Mouse (Mus musculus) heart, embryonic 10.5 days (tissue): ENCODE measurements around the gene Tex14. TPM values are rescaled to one million over a fixed set of nuclear protein-coding genes. Genes with fewer than 3 reads are reported as not detected.
A peak's percentile ranks its signal among the peaks of the same experiment; 100 is the strongest.

Experiments used
- DNase-seq: peaks from one replicate; pipeline ENCODE4 v3.0.0-alpha.2; 2017; ENCODE audit warnings: low spot score
- H3K27ac ChIP-seq: fragments of 300-500 bp; sonication (generic); 2 replicates; pipeline ENCODE4 v1.5.1; 2016; ENCODE audit warnings: mild to moderate bottlenecking
- H3K27me3 ChIP-seq: fragments of 300-500 bp; sonication (generic); 2 replicates; pipeline ENCODE4 v1.6.1; 2016; ENCODE audit warnings: mild to moderate bottlenecking; ENCODE audit not compliant: poor library complexity, insufficient read depth, severe bottlenecking
- H3K36me3 ChIP-seq: fragments of 300-500 bp; sonication (generic); 2 replicates; pipeline ENCODE4 v1.6.1; 2016; ENCODE audit warnings: mild to moderate bottlenecking, moderate library complexity
- H3K4me1 ChIP-seq: fragments of 300-500 bp; sonication (generic); 2 replicates; pipeline ENCODE4 v1.6.1; 2016; ENCODE audit warnings: mild to moderate bottlenecking
- H3K4me3 ChIP-seq: fragments of 300-500 bp; sonication (generic); 2 replicates; pipeline ENCODE4 v1.5.1; 2016; ENCODE audit warnings: mild to moderate bottlenecking, moderate library complexity
- H3K9me3 ChIP-seq: fragments of 300-500 bp; sonication (generic); 2 replicates; pipeline ENCODE4 v1.6.1; 2016; ENCODE audit warnings: mild to moderate bottlenecking, moderate library complexity
- WGBS: fragments of 180-500 bp; shearing (Covaris S2); methylation state at CpG from one replicate; pipeline ENCODE4 v1.1.7; 2016; 5-methylcytosine and 5-hydroxymethylcytosine counted together
- polyA plus RNA-seq: library from polyadenylated mRNA; unstranded; fragments of >200 nt; fragmentation: Nextera tagmentation; extraction: Ambion mirVana; gene quantifications from 2 replicates; pipeline ENCODE4 v1.2.1, GENCODE M21; 2016

Gene Tex14
- polyA plus RNA-seq: 0.22 and 0.31 TPM in 2 replicates

- WGBS: 73% methylated on average over 27 of the region's 27 CpGs
- Histone ChIP-seq H3K27ac (peak within 1 kb of the TSS; percentile 97), H3K4me1 (peaks cover 5% of the 10 kb centered on the region), H3K36me3 (peaks cover 8% of the 10 kb centered on the region; the same call in 1 of the 2 replicates), H3K27me3 (no peaks in the 10 kb centered on the region), H3K4me3 (peak within 1 kb of the TSS; percentile 77), H3K9me3 (no peaks in the 10 kb centered on the region)
- DNase-seq: peak; percentile 75
Observed at GRCm38 (mm10) chr11:87404876-87405275, at the start of gene Tex14, which contains the start of gene Rad51c. Tex14 (plus strand) TSS chr11:87405065. Rad51c (minus strand) TSS chr11:87404954.

- H3K9me3 ChIP-seq: no peaks in the 10 kb centered on the region
- H3K27me3 ChIP-seq: peaks cover 35% of the 10 kb centered on the region
- WGBS: 10% methylated on average over 31 of the region's 31 CpGs
- DNase-seq: no peak
- peak overlapping the region; percentile 76 for H3K27ac ChIP-seq
- peak overlapping the region; percentile 82 for H3K4me3 ChIP-seq
- no peaks in the 10 kb centered on the region for H3K36me3 ChIP-seq
- H3K4me1 ChIP-seq: peaks cover 12% of the 10 kb centered on the region; the same call in 1 of the 2 replicates
Observed at GRCm38 (mm10) chr11:87357317-87358300, 47.3 kb upstream of the Tex14 start.

- H3K27ac ChIP-seq: peak within 1 kb of the TSS; percentile 76
- under 1% methylated on average over 99 of the region's 104 CpGs for WGBS
- no peaks in the 10 kb centered on the region for H3K9me3 ChIP-seq
- peak within 1 kb of the TSS; percentile 82 for H3K4me3 ChIP-seq
- peaks cover 12% of the 10 kb centered on the region; the same call in 1 of the 2 replicates for H3K4me1 ChIP-seq
- DNase-seq: peak; percentile 87
- peaks cover 35% of the 10 kb centered on the region for H3K27me3 ChIP-seq
- H3K36me3 ChIP-seq: no peaks in the 10 kb centered on the region
Observed at GRCm38 (mm10) chr11:87358331-87359261, 46.3 kb upstream of the Tex14 start, which contains the start of gene Ppm1e. Ppm1e (minus strand) TSS chr11:87359023.

GRCm38 (mm10) chr11:87359262-87359612, 45.6 kb upstream of the Tex14 start:
- no peak for DNase-seq
- H3K4me3 ChIP-seq: peak overlapping the region; percentile 82
- peaks cover 12% of the 10 kb centered on the region; the same call in 1 of the 2 replicates for H3K4me1 ChIP-seq
- WGBS: 17% methylated on average over 10 of the region's 10 CpGs
- H3K36me3 ChIP-seq: no peaks in the 10 kb centered on the region
- H3K9me3 ChIP-seq: no peaks in the 10 kb centered on the region
- H3K27me3 ChIP-seq: peaks cover 35% of the 10 kb centered on the region
- H3K27ac ChIP-seq: 0 out of 2 replicates have a peak overlapping the region, but pooled peaks have one; percentile 76

GRCm38 (mm10) chr11:87365120-87365519, 39.7 kb upstream of the Tex14 start:
- no peak for DNase-seq
- no peak overlapping the region for H3K4me3 ChIP-seq
- H3K36me3 ChIP-seq: no peaks in the 10 kb centered on the region
- no peaks in the 10 kb centered on the region for H3K9me3 ChIP-seq
- 87% methylated on average over 5 of the region's 5 CpGs for WGBS
- no peaks in the 10 kb centered on the region for H3K4me1 ChIP-seq
- H3K27me3 ChIP-seq: peaks cover 10% of the 10 kb centered on the region; the same call in 1 of the 2 replicates
- no peak overlapping the region for H3K27ac ChIP-seq

- Histone ChIP-seq H3K36me3 (no peaks in the 10 kb centered on the region), H3K4me1 (no peaks in the 10 kb centered on the region), H3K27me3 (no peaks in the 10 kb centered on the region), H3K27ac (no peak overlapping the region), H3K9me3 (no peaks in the 10 kb centered on the region), H3K4me3 (no peak overlapping the region)
- WGBS: 83% methylated on average over 7 of the region's 7 CpGs
- DNase-seq: no peak
Observed at GRCm38 (mm10) chr11:87367061-87367460, 37.8 kb upstream of the Tex14 start.

- H3K36me3 ChIP-seq: no peaks in the 10 kb centered on the region
- no peak overlapping the region for H3K4me3 ChIP-seq
- H3K27me3 ChIP-seq: no peaks in the 10 kb centered on the region
- WGBS: 76% methylated on average over 9 of the region's 9 CpGs
- no peaks in the 10 kb centered on the region for H3K9me3 ChIP-seq
- no peak for DNase-seq
- no peak overlapping the region for H3K27ac ChIP-seq
- H3K4me1 ChIP-seq: no peaks in the 10 kb centered on the region
Observed at GRCm38 (mm10) chr11:87367865-87368580, 36.8 kb upstream of the Tex14 start.

GRCm38 (mm10) chr11:87384551-87384950, 20.3 kb upstream of the Tex14 start:
- peaks cover 14% of the 10 kb centered on the region; the same call in 1 of the 2 replicates for H3K36me3 ChIP-seq
- H3K4me3 ChIP-seq: no peak overlapping the region
- H3K27me3 ChIP-seq: no peaks in the 10 kb centered on the region
- no peak overlapping the region for H3K27ac ChIP-seq
- WGBS: 92% methylated on average over 4 of the region's 4 CpGs
- H3K9me3 ChIP-seq: no peaks in the 10 kb centered on the region
- DNase-seq: no peak
- no peaks in the 10 kb centered on the region for H3K4me1 ChIP-seq

- 98% methylated on average over 1 of the region's 1 CpGs for WGBS
- Histone ChIP-seq H3K4me1 (no peaks in the 10 kb centered on the region), H3K9me3 (no peaks in the 10 kb centered on the region), H3K27ac (no peak overlapping the region), H3K36me3 (peaks cover 10% of the 10 kb centered on the region; the same call in 1 of the 2 replicates), H3K4me3 (no peak overlapping the region), H3K27me3 (no peaks in the 10 kb centered on the region)
- DNase-seq: no peak
Observed at GRCm38 (mm10) chr11:87385676-87386075, 19.2 kb upstream of the Tex14 start.

GRCm38 (mm10) chr11:87393855-87394254, 11.0 kb upstream of the Tex14 start:
- Histone ChIP-seq H3K27ac (no peak overlapping the region), H3K9me3 (no peaks in the 10 kb centered on the region), H3K27me3 (no peaks in the 10 kb centered on the region), H3K4me1 (no peaks in the 10 kb centered on the region), H3K4me3 (no peak overlapping the region), H3K36me3 (peaks cover 13% of the 10 kb centered on the region; the same call in 1 of the 2 replicates)
- WGBS: 55% methylated on average over 1 of the region's 1 CpGs
- DNase-seq: no peak

GRCm38 (mm10) chr11:87398402-87398801, 6.5 kb upstream of the Tex14 start:
- no peaks in the 10 kb centered on the region for H3K9me3 ChIP-seq
- H3K4me3 ChIP-seq: no peak overlapping the region
- H3K27ac ChIP-seq: no peak overlapping the region
- peaks cover 15% of the 10 kb centered on the region; the same call in 1 of the 2 replicates for H3K36me3 ChIP-seq
- DNase-seq: no peak
- WGBS: 83% methylated on average over 2 of the region's 2 CpGs
- H3K4me1 ChIP-seq: no peaks in the 10 kb centered on the region
- H3K27me3 ChIP-seq: no peaks in the 10 kb centered on the region
